Mouse (Mus musculus) lung, adult 18-20 months (tissue): ENCODE results near the gene Nod1.

Source experiments
- DNase-seq, 2 experiments: peaks; one replicate each; pipeline ENCODE4 v3.0.0; 2022; ENCODE audit warnings: mixed read lengths in 2 of 2

Gene Nod1

DNA sequence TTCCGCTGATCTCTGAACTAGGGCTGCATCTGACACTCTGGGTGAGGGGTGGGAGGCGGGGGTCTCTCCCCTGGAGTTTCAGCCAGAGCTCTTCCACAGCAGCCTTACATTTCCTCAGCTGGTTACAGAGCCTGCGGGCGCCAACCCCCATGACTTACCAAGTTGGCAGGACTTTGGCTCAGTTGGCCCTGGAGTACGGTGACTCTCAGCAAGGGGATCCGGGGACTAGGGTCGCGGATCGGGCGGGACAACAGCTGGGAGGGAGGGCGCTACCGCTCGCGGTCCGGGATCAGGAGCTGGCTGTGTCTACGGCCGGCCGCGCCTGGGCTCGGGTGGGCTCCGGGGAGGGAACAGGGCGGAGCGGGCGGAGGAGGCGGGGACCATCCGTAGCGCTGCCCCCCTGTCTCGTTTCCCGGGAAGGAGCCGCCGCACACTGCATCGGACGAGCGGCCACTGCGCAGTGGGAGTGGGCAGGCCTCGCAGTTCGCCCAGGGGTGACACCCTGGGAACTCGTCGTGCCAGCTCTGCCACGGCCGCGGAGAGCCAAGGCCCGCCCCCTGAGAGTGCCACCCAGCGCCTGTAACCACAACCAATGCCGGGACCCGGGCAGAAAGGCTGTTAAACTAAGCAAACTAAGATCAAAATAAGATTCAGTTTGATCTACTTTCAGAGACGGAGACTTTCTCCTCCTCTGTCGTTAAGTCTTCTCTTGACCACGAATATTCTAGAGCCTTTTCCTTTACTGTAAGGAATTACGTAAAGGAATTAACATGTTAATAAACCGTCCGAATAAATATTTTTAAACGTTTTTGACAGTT lies at the start of gene Nod1:
Gene Nod1, minus strand, starts transcription at position 502 of the 818 bp plus-strand sequence.
- peak; percentile 90 to 94 for DNase-seq

DNA sequence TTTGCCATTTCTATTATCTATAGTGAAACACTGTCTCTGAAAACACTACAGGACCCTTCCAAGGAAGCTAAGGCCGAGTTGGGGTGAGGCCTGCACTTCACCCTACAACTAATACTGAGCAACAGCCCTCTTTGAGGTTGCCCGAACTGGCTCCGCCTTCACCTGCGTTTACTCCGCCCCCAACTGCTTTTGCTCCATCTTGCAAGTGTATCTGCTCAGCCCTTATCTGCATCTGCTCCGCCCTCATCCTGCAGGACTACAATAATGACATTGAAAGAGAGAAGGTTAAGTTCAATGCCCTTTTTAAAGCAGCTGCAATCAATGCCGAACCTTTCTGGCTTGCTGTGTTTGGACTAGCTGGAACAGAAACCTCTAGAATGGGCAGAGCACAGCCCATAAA lies 49.4 kb upstream of the Nod1 start:
- DNase-seq: no peak

DNA sequence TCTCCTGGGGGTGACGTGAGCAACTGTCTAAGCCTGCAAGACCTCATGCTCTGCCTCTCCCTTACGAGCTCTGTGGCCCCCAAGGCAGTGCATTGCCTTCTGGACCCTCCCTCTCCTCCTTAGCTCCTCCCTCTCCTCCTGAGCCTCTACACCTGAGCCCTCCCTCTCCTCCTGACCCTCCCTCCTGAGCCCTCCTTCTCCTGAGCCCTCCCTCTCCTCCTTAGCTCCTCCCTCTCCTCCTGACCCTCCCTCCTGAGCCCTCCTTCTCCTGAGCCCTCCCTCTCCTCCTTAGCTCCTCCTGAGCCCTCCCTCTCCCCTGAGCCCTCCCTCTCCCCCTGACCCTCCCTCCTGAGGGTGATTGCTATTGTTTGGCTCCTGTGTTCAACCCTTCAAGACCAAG lies 46.0 kb upstream of the Nod1 start:
- no peak for DNase-seq

DNA sequence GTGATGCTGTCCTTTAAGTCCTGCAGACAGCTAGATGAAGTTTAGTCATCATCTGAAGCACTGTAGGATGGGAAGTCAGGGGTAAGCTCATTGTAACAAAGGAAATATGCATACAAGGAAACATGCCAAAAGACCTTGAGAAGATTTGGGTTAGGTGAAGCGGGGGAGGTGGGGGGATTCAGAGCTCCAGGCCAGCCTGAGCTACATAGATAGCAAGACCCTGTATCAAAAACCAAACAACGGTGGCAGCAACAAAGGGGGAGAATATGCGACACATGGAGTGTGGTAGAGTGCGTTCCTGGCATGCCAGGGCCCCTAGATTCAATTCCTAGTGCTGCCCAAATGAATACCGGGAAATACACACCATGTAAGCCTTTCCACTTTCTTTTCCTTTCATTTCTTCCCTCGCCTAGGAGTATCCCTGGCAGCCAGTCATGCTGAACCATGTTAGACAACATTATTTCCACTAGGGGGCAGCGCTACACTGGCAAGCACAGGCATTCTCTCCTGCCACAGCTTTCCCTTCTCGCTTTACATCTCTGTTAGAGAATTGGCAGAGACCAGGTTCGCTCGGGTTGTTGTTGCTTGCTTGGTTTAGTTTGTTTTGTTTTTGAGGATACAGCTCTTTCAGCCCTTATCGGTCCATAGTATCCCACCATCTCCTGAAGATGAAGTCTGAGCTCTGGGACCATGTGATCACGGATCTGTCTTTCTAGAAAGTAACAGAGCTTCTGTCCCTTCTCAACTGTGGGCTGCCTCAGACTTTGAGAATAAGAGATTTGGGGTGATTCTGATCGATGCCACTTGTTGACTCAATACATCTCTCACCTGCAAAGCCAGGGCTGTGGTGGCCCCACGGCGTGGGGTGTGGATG lies 44.5 kb upstream of the Nod1 start:
- peak; percentile 66 to 74 for DNase-seq

DNA sequence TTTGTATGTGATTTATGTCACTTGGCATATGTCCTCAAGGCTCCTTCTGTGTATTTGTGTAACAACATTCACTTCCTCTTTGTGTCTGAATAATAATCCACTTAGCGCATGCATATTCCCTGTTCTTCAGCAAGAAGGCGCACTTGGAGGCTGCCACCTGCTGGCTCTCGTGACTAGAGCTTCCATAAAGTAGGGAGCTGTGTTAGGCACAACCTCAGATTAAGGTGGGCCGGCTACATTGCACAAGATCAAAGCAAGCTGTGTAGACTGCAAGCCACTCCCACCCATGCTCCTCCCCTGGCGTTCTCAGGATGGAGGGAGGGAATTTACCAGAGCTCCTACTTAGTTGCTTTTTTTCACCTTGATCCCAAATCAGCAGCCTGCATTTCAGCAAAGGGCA lies 43.8 kb upstream of the Nod1 start:
- peak; percentile 74 to 80 for DNase-seq

DNA sequence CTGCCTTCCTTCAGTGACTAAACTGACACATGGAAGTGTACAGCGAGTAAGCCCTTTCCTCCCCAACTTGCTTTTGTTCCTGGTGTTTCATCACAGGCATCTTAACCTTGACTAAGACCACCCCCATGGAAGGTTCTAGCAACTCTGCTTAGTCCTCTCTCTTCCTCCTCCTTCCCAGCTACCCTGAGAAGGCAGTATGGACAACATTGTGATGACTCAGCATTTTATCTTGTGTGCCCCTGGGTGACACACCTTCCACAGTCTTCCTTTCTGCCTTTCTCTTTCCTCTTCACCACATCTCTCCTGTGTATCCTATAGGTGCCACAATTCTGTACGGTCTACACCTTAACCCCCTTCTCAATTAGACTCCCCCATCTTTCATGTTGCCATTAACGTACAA lies 41.8 kb upstream of the Nod1 start:
- no peak for DNase-seq

DNA sequence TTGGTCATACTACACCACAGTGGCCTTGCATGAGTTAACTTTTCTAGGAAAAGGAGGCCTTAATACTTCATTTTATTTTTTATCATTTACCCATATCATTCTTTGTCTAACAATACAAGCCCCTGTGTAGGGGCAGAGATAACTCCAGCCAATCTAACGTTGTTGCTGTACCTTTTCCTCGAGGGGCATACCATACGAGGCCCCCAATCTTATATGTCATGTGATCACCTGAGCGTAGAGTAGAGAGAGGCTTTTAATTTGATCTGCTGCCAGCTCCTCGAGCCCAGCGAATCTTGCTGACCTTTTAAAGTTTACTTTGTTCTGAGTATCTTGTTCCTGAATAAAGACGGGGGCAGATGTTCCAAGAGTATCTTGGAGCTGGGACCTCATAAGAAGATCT lies 40.1 kb upstream of the Nod1 start:
- no peak for DNase-seq

DNA sequence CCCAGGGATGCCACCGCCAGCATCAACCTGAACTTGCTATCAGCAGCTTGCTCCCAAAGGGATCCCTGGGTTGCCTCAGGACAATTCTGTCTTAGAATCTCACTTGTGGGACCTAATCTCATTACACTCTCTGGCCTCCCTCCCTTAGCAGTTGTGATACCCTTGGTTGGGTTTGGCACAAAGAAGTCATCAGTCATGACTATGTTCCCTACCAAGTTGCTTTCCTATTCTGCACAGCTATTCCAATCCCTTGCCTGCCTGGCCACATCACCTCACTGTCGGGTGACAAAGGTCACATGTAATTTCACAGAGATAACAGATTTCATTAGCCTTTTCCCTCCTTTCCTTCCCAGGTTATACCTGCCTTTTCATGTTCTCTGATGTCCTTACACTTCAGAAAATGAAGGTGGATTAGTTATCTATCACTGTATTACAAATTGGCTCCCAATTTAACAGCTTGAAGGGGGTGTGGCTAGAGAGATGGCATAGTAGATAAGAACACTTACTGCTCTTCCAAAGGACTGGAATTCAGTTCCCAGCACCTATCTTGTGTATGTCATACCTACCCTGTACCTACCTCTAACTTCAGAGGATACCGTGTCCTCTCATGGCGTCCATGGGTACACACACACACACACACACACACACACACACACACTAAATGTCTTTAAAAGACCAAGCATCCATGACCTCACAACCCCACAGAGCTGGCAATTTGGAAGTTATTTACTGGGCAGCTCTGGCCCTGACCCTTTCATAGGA lies 38.1 kb upstream of the Nod1 start:
- DNase-seq: no peak

DNA sequence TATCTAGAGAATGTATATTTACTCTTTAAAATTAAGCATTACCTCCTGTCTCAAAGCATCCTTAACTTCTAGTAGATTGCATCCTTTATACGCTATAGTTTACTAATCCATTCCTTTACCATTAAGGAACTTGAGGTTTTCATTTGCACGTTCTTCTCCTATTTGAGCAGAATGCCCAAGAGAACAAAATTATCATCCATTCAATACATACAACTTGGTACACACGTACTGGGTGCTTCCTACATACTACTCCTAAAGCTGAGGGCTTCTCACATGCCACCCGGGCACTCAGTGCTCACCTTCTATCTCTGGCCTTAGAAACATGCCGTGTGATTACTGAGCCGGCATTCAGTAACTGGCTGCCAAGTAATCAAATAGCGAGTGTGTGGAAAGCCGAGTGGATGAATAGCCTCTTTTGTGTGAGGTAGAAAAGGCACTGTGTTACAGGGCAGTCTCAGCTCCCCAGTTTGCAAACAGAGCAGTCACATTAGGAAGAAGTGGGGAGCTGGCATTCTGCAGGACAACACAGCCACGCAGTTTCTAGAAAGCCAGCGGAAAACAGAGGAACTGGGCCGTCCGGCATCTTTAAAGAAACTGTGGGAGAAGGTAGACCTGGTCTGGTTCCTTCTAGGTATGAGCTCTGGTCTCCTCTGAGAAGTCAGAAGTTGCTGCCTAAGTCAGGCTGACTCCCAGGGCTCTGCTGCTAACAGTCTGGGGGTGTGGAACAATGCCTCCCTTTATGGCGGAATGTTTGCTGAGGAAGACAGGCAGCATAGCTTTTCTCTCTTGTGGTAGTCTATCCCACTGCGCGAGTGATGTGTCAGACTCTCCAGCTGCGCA lies 37.2 kb upstream of the Nod1 start:
- DNase-seq: no peak

DNA sequence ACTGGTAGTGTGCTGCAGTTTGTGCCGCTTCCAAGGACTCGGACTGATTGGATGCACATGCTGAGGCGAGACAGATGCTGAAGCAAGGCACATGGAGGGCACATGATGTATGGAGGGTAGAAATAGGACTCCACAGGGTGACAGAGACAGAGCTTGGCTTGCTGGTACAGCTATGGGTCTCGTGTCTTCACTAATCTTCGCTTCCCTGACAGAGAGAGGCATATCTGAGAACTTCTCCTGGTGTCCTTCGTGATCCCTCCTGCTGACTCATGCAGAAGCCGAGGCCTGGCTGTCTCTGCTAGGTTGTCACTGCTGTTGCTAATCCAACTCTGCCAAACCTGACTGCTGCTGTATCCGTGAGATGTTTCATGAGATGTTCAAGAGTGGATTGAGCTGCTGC lies 36.0 kb upstream of the Nod1 start:
- no peak for DNase-seq

DNA sequence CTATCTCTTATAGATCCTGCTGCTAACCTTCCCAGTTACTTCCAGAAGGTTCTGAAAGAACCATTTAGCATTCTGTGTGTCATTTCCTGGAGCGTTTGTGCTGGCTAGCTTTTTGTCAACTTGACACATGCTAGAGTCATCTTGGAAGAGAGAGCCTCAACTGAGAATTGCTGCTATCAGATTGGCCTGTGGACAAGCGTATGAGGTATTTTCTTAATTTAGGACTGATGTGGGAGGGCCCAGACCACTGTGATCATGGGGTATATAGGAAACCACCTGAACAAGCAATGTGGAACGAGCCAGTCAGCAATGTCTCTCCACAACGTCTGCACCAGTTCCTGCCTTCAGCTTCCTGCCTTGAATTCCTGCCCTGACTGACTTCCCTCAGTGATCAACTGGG lies 31.1 kb upstream of the Nod1 start:
- DNase-seq: no peak

DNA sequence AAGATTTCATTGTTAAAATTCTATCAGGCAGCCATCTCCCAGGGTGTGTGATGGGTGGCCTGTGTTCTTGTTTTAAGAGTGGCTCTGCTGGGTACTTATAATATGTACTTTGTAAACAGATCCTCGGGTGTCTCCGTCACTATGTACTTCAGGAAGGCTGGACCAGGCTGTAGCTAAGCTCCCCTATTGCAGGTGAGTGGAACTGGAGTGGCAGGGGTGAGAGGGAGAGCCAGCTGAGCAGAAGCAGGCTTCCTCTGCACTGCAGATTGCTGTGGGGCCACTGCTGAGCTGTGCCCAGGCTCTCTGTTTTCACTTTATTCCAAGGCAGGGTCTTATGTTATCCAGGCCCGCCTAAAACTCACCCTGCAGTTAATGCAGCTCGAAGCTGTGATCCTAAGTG lies 30.0 kb upstream of the Nod1 start:
- peak in 1 of 2 experiments; percentile 31 for DNase-seq

DNA sequence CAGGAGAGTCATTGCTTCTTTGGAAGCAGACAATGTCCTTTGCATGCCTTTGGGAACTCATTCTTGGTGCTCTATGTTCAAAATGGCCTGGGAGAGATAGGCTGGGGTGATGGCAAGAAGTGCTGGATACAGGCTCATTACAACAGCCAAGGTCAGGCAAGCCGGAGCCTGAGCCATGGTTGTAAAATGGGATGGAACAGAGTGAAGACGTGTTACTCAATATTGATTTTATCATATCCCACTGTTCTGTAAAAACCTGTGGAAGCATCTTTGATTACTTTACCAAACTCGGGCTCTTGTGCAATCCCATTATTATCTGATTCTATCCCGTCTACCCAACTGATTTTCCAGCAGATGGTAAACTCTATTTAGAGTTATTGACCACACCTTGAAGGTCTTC lies 28.9 kb upstream of the Nod1 start:
- DNase-seq: no peak

DNA sequence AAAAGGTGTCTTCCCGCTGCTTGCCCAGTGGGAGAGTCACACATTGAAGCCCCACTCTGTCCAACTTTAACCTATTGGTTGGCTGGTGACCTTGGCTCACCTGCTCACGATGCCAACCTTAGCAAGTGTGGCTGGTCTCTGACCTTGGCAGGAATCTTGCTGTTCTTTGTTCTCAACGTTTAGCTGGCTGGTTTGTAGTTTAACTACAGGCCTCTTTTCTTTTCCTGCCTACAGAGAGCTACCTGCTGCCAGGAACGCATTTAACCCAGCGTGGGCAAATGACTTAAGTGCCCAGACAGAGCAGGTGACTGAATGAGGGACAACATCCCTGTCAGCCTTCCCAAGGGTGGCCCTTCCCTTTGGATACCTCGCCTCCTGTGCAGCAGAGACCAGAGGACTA lies 25.3 kb upstream of the Nod1 start:
- DNase-seq: no peak

DNA sequence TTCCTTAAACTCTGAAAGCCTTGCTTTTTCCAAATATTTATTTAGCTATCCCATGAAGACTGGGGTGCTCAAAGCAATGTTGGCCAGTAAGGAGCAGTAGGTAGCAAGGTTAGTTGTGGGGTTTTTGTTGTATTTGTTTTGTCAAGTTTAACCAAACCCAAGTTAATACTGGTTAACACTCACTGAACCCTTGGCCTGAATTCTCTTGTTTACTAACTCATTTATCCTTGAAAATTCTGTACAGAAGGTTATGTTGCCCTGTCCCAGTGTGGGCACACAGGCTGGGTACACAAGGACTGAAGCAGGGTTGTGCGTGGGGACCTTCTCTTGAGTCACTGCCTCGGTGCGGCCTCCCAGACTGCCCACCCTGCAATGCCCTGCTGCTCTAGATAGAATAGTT lies 23.9 kb upstream of the Nod1 start:
- DNase-seq: no peak

DNA sequence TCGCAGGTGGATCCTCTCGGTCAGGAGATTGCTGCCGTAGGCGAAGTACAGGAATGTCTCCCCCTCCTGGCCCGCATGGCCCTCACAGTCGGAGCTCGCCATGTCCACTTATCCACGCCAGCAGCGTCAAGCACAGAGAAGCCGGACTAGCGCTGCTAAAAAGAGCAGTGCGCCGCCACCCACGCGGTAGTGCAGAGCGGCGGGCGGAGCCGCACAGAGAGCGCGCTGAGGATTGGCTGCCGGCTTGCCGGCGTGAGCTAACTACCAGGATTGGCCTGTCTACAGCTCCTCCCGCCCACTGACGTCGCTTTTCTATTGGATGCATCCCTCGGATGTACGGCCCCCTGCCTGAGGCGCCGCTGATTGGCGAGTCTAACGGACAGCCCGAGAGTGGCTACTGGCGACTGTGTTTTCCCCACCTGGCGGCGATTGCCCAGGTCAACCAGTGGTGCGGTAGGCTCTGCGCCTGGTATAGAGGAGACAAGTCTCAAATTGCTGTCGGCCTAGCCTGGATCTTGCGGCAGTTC lies 20.4 kb upstream of the Nod1 start, which contains the start of gene Ggct:
Gene Ggct, minus strand, starts transcription at position 217 of the 527 bp plus-strand sequence.
- peak; percentile 98 for DNase-seq

DNA sequence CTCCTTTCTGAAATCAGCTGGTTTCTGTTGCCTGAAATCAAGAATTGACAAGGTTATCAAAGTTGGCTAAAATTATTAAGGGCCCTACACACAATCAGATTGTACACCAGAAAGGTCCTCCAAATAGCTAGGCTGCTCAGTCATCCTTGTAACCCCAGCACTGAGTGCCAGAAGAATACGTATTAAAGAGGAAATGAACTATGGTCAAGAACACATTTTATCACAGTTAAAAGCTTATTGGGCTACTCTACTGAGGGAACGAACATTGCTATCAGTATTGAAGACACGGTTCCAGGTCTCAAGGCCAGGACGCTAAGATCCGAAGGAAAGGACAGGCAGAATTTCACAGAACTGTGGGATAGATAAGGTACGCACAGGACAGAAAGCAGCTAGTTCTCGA lies 19.7 kb upstream of the Nod1 start:
- no peak for DNase-seq

DNA sequence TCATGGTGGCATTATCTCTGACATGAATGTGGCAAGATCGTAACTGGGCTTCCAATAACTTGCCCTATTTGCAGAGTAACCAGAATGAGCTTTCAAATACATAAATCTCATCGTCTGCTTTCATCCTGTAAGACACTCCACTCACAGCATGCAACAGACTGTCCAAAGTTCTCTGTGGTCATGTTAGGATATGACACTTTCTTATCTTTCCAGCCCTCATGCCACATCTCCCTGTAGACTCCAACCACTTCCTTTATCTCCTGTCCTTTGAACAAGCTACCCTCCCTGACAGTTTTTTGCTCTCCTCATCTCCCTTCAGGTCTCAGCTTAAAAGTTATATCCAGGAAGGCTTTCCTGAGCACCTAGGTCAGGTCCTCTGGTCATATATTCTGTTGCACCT lies 18.8 kb upstream of the Nod1 start:
- no peak for DNase-seq

DNA sequence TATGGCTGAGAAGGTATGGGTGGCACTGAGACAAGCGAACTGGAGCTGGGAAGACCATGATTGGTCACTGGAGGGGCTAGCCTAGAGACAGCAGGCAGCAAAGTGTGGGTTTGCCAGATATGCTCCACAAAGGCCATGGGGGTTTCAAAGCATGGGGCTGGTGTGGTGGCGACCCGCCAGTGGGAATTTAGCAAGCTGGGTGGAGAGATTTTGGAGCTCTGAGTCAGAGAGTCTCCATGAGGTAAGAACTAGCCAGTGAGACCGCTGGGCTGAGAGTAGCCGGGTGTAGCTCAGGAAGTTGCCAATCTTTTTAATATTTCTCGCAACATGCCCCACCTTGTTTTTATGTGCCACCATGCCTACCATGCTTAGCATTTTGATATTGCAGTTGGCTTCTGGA lies 15.7 kb upstream of the Nod1 start:
- DNase-seq: no peak

DNA sequence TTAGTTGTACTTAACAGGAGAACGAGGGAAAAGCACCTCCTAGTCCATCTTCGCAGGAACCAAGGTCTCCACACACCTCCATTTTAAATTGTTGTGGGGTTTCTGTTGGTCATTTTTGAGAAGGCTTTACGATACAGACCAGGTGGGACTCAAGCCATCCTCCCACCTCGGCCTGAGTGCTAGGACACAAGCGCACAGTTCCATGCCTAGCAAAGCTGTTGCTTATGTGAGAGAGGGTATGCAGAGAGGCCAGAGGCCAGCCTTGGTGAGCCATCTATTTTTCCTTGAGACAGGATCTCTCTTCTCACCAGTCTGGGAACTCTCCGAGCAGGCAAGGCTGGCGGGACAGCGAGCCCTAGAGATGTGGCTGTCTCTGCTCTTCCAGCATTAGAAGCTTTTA lies 11.7 kb upstream of the Nod1 start:
- no peak for DNase-seq

DNA sequence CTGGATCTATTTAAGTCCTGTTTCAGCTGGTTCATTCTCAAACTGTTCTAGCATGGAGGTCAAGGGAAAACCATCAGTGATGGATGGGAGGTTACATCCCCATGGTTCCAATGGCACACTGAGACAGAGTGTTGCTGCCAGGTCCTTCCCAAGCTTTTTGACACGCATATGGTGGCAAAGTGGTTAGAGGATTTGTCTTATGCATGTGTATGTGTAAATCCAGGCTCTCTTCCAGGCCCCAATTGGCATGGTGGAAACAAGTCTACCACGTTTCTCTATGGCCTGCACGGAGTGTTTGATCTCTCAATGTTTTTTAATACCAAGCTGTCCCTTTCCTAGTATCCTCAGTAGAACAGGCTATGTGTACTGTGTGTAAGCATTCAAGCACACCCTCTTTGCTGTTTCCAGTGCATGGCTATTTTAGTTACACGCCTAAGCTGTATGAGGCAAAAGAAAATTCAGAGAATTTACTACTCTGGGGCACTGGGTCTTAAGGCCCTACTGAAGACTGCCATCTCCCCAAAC lies 11.2 kb upstream of the Nod1 start:
- no peak for DNase-seq

DNA sequence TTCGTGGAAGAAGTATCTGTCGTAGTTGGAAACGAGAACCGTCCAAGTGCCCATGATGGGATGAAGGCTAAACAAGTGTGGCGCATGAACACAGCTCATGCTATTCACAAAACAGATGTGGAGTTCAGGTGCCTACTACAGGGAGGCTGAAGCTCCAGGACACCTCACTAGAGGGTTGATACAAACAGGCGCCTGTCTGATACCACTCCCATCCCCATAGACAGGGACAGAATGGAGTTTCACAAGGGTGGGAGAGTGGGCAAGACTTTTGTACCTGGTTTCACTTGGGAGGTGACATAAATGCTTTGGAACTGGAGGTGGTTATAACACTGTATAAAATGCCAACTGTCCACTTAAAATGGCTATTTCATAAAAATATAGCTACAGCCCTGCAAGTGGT lies 7.0 kb upstream of the Nod1 start:
- no peak for DNase-seq
